Mouse (Mus musculus) forebrain, postnatal 0 days (tissue): Measurements from ENCODE around the gene Igfbpl1. TPM values are rescaled to one million over a fixed set of nuclear protein-coding genes. Genes with fewer than 3 reads are reported as not detected.

Experiments
- ATAC-seq: fragments of 200-750 bp; cut with Nextera tagmentation; 2 replicates; pipeline ENCODE4 v1.8.0; 2017; ENCODE audit warnings: mild to moderate bottlenecking, moderate library complexity
- DNase-seq: peaks from one replicate; pipeline ENCODE4 v3.0.0-alpha.2; 2015
- H3K27ac ChIP-seq: fragments of 300-500 bp; sonication (generic); 2 replicates; pipeline ENCODE4 v1.5.1; 2014; ENCODE audit warnings: low read depth, mild to moderate bottlenecking, antibody characterized with exemption, low read length, moderate library complexity, mixed read lengths
- H3K27me3 ChIP-seq: fragments of 300-500 bp; sonication (generic); 2 replicates; pipeline ENCODE4 v1.6.1; 2014; ENCODE audit warnings: mild to moderate bottlenecking, low read length, mixed read lengths; ENCODE audit not compliant: insufficient read depth
- H3K36me3 ChIP-seq: fragments of 300-500 bp; sonication (generic); 2 replicates; pipeline ENCODE4 v1.6.1; 2014; ENCODE audit warnings: mild to moderate bottlenecking, moderate library complexity; ENCODE audit not compliant: insufficient read depth
- H3K4me1 ChIP-seq: fragments of 300-500 bp; sonication (generic); 2 replicates; pipeline ENCODE4 v1.6.1; 2014; ENCODE audit warnings: antibody characterized with exemption; ENCODE audit not compliant: insufficient read depth
- H3K4me2 ChIP-seq: fragments of 300-500 bp; sonication (generic); 2 replicates; pipeline ENCODE4 v1.6.1; 2014; ENCODE audit warnings: low read depth, mild to moderate bottlenecking, moderate library complexity
- H3K4me3 ChIP-seq: fragments of 300-500 bp; sonication (generic); 2 replicates; pipeline ENCODE4 v1.5.1; 2014; ENCODE audit warnings: low read depth, low read length, mixed read lengths
- H3K9ac ChIP-seq: fragments of 300-500 bp; sonication (generic); 2 replicates; pipeline ENCODE4 v1.6.1; 2014; ENCODE audit warnings: mild to moderate bottlenecking
- H3K9me3 ChIP-seq: fragments of 300-500 bp; sonication (generic); 2 replicates; pipeline ENCODE4 v1.6.1; 2016; ENCODE audit warnings: low read length
- CTCF ChIP-seq: sonication (generic); IDR thresholded peaks from 2 replicates; pipeline ENCODE4 v1.5.1; 2016; ENCODE audit warnings: antibody characterized with exemption, control low read depth, low read depth
- WGBS: fragments of 180-500 bp; shearing (Covaris S2); extraction: QIAGEN DNeasy Blood & Tissue Kit; methylation state at CpG from one replicate; pipeline ENCODE4 v1.1.7; 2014; 5-methylcytosine and 5-hydroxymethylcytosine counted together
- polyA plus RNA-seq: library from polyadenylated mRNA; unstranded; fragments of >200 nt; fragmentation: Nextera tagmentation; extraction: Ambion mirVana; gene quantifications from 2 replicates; pipeline ENCODE4 v1.2.1, GENCODE M21; 2015
- total RNA-seq: library from RNA; depleted of rRNA; stranded (reverse); fragments of >200 nt; gene quantifications from 2 replicates; pipeline ENCODE4 v1.2.3, GENCODE M21; 2014; rRNA removed

The Igfbpl1 gene
- total RNA-seq (102 and 123 TPM in 2 replicates), polyA plus RNA-seq (41.0 and 55.1 TPM in 2 replicates)

DNA sequence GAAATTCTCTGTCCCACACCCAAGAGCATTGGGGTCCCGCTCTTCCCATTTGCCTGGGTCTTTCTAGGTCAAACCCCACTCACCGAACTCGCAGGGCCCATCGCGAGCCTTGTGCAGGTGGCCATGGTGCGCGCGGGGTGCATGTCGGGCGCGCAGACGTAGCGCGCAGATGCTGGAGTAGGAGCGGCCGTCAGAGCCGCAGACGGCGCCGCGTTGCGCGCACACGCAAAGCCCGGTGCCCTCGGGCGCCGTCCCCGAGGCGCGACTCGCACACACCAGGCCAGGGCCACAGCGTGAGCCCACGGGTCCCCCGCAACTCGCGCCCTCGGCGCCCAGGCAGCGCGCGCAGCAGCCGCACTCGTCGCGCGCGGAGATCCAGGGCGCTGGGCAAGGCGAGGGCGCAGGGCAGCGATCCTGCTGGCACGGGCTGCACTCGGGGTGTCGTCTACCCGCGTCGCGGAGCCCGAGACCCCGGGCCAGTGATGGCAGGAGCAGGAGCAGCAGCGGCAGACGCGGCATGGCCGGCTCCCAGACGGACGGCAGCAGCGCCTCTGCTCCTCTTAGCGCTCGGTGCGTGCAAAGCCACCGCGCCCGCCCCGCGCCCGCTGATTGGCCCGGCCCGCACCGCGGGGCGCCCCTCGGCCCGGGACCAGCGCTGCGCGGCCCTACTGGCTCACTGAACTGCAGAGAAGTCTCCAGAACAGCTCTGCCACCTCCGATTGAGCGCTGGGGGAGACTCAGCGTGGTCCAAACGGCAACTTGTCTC lies at the start of gene Igfbpl1:
TSS of gene Igfbpl1 (minus strand) at position 649 of the 766 bp plus-strand sequence.
- Histone ChIP-seq H3K9me3 (no peaks in the 10 kb centered on the region), H3K4me3 (peak within 1 kb of the TSS; percentile 62), H3K27ac (peak within 1 kb of the TSS; percentile 90), H3K36me3 (no peaks in the 10 kb centered on the region; the same call in 1 of the 2 replicates), H3K4me1 (peaks cover 32% of the 10 kb centered on the region), H3K4me2 (peak within 1 kb of the TSS; percentile 75), H3K27me3 (no peaks in the 10 kb centered on the region), H3K9ac (peak within 1 kb of the TSS; percentile 87)
- DNase-seq (peak; percentile 75), ATAC-seq (peak; percentile 74)
- peak; percentile 3; the same call in 1 of the 2 replicates for TF ChIP-seq CTCF
- under 1% methylated on average over 84 of the region's 91 CpGs for WGBS

DNA sequence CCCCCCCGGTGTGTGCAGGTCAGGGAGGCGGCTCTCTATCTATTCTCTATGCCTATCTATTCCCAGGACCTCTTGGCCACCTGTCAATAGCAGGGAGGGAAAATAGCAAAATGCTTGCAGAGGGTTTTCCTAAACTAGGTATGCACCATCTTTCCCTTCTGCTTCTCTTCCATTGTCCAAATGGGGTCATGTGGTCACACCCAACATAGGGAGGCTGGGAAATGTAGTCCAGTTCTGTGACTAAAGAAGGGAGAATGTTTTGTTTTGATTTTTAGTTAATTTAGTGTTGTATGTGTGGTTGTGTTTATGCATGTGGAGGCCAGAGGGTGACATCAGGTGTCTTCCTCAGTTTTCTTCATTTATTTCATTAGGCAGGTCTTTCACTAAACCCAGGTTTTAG lies 45.4 kb upstream of the Igfbpl1 start:
- no peak for TF ChIP-seq CTCF
- no peaks in the 10 kb centered on the region for H3K27me3 ChIP-seq
- H3K27ac ChIP-seq = no peak overlapping the region
- WGBS = 79% methylated on average over 2 of the region's 2 CpGs
- H3K9ac ChIP-seq = no peak overlapping the region
- no peaks in the 10 kb centered on the region for H3K4me1 ChIP-seq
- DNase-seq (no peak), ATAC-seq (no peak)
- no peaks in the 10 kb centered on the region for H3K36me3 ChIP-seq
- no peak overlapping the region for H3K4me2 ChIP-seq
- no peak overlapping the region for H3K4me3 ChIP-seq
- H3K9me3 ChIP-seq = no peaks in the 10 kb centered on the region

DNA sequence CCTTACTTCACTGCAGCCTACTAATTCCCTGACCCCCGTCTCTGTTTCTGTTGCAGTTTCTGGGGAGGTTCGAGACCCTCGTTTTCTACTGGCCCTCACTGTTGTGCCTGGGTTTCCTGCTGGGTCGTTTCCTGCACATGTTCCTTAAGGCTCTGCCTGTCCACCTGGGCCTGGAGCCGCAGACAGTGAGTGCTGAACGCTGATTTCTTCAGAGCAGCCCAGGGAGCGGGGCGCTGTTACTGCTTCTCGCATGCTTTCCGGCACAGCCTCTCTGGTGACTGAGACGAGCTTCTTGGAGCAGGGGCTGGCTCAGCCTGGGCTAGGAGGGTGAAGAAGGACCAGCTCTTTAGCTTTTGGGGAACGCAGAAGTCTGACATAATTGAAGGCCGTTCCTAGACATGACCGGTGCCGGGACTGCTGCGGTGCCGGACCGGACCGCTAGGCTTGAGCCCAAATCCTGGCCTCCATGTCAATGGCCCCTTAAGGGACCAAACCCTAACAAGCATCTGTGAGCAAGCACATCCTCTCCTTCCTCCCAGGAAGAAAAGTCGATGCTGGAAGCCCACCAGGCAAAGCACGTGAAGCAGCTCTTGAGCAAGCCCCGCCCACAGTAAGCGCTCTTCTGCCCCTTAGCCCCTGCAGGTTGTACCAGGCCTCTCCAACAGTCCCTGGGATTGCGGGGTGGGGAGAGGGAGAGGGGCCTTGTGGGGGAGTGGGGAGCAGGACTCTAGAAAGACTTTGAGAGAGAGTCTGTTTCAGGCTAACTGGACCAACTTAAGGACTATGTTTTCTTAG lies 42.5 kb upstream of the Igfbpl1 start:
- no peak for TF ChIP-seq CTCF
- no peak overlapping the region for H3K4me3 ChIP-seq
- H3K9me3 ChIP-seq = no peaks in the 10 kb centered on the region
- H3K27me3 ChIP-seq = no peaks in the 10 kb centered on the region
- no peaks in the 10 kb centered on the region for H3K36me3 ChIP-seq
- H3K27ac ChIP-seq = no peak overlapping the region
- no peak overlapping the region for H3K9ac ChIP-seq
- WGBS = 27% methylated on average over 24 of the region's 24 CpGs
- peak overlapping the region; percentile 21; the same call in 1 of the 2 replicates for H3K4me2 ChIP-seq
- no peaks in the 10 kb centered on the region for H3K4me1 ChIP-seq
- DNase-seq (no peak), ATAC-seq (no peak)

DNA sequence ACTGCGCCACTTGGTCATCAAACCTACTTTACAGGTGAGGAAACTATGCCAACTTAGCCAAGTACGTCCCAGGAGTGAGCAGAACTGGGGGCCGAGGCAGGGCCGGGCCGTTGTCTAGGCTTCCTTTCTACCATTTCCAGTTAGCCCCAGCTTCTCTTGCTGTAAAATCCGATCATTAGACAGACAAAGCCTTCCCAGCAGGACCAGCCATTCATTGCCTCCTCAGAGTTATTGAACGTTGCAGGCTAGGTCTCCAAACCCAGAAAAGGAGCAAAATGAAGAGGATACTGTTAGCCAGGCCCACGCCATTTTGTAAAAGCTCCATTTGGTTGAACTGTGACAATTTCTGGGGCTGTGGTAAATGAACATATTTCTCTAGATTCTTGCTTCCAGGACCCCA lies 40.7 kb upstream of the Igfbpl1 start:
- H3K36me3 ChIP-seq = no peaks in the 10 kb centered on the region
- no peaks in the 10 kb centered on the region for H3K4me1 ChIP-seq
- H3K27me3 ChIP-seq = no peaks in the 10 kb centered on the region
- H3K9me3 ChIP-seq = no peaks in the 10 kb centered on the region
- no peak overlapping the region for H3K4me3 ChIP-seq
- no peak for TF ChIP-seq CTCF
- H3K9ac ChIP-seq = no peak overlapping the region
- WGBS = 59% methylated on average over 8 of the region's 8 CpGs
- H3K4me2 ChIP-seq = no peak overlapping the region
- DNase-seq = no peak
- no peak for ATAC-seq
- H3K27ac ChIP-seq = no peak overlapping the region

DNA sequence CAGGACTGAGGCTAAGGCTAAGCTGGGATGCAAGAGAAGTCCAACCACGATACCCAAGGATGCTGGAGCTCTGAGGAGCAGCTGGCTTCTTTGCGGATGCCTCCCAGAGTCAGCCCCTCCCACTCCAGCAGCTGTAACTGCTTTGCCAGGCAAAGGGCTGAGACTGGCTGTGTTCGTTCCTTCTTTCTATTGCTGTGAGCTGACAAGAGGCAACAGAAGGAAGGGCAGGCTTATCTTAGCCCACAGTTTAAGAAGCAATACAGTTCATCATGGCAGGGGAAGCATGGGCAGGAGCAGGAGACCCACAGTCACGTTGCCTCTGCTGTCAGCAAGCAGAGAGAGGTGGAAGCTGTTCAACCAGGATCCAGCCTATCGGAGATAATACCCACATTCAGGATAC lies 34.4 kb upstream of the Igfbpl1 start:
- H3K4me2 ChIP-seq = no peak overlapping the region
- no peak overlapping the region for H3K27ac ChIP-seq
- H3K9me3 ChIP-seq = no peaks in the 10 kb centered on the region
- H3K4me3 ChIP-seq = no peak overlapping the region
- TF ChIP-seq CTCF = no peak
- no peaks in the 10 kb centered on the region for H3K4me1 ChIP-seq
- 58% methylated on average over 5 of the region's 5 CpGs for WGBS
- no peaks in the 10 kb centered on the region for H3K36me3 ChIP-seq
- ATAC-seq (no peak), DNase-seq (no peak)
- no peaks in the 10 kb centered on the region for H3K27me3 ChIP-seq
- H3K9ac ChIP-seq = no peak overlapping the region

DNA sequence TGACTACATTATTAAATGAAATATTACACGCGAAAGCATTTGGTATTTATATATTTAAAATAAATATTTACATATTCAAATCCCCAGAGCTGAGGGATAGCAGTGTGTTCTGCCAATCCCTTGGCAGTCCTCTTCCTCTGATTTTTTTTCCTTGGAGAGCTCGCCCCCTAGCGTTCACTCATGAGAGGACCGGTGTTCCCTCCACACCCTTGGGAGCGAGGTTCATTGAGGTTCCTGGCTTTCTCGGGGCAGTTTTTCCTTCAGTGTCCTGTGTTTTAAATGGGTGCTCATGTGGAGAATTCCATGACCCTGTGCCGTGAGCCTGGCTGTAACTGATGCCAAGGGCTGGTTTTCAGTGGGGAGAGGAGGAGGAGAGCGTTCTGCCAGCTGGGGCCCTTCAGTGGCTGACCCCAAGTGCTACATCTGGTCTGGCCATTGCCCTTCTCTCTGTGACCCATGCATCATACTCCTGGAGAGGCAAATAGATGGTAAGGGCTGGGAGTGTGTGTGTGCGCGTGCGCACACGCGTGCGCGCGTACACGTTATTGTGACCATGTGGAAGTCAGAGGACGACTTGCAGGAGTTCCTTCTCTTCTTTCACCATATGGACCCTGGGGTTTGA lies 29.2 kb upstream of the Igfbpl1 start:
- peak; percentile 89 for TF ChIP-seq CTCF
- Histone ChIP-seq H3K9ac (no peak overlapping the region), H3K27ac (no peak overlapping the region), H3K4me2 (no peak overlapping the region), H3K36me3 (no peaks in the 10 kb centered on the region), H3K4me1 (no peaks in the 10 kb centered on the region), H3K27me3 (no peaks in the 10 kb centered on the region), H3K9me3 (no peaks in the 10 kb centered on the region), H3K4me3 (no peak overlapping the region)
- peak; percentile 86 for DNase-seq
- peak; percentile 92 for ATAC-seq
- 48% methylated on average over 19 of the region's 19 CpGs for WGBS
